Mouse (Mus musculus) midbrain, embryonic 14.5 days (tissue): ENCODE measurements around the gene Gab3. TPM values are rescaled to one million over a fixed set of nuclear protein-coding genes. Genes with fewer than 3 reads are reported as not detected.

Source experiments
- polyA plus RNA-seq: library from polyadenylated mRNA; unstranded; fragments of >200 nt; fragmentation: Nextera tagmentation; extraction: Ambion mirVana; gene quantifications from 2 replicates; pipeline ENCODE4 v1.2.1, GENCODE M21; 2014

Gene Gab3
- polyA plus RNA-seq, 1 experiment from 2014 or later: 2.4 TPM

Other genes starting within 250 kb of the Gab3 start
- gene Gm5936, start 248.3 kb downstream of the Gab3 start, polyA plus RNA-seq: 0.38 TPM in 1 of 2 replicates, not detected in the other
- 46.5 and 60.9 TPM in 2 replicates for gene Dkc1, start 10.4 kb upstream of the Gab3 start, polyA plus RNA-seq
- 12.9 and 20.4 TPM in 2 replicates for gene Mpp1, start 45.6 kb upstream of the Gab3 start, polyA plus RNA-seq
- gene Smim9, start 78.3 kb upstream of the Gab3 start, polyA plus RNA-seq: not detected in 2 replicates